Mouse (Mus musculus) kidney, embryonic 16.5 days (tissue): Measurements from ENCODE around the gene Cars2. TPM values are rescaled to one million over a fixed set of nuclear protein-coding genes. Genes with fewer than 3 reads are reported as not detected.
"Not testable (repeated sequence)": the region's sequence is repeated elsewhere in the genome, so short reads cannot be mapped to it uniquely, and the experiment has no call there.

Source experiments
- ATAC-seq: fragments of 200-750 bp; cut with Nextera tagmentation; 2 replicates; pipeline ENCODE4 v1.8.0; 2017; ENCODE audit warnings: moderate TSS enrichment; ENCODE audit not compliant: low FRiP score, low TSS enrichment
- H3K27ac ChIP-seq: fragments of 300-500 bp; sonication (generic); 2 replicates; pipeline ENCODE4 v1.5.1; 2014; ENCODE audit warnings: low read length
- H3K27me3 ChIP-seq: fragments of 300-500 bp; sonication (generic); 2 replicates; pipeline ENCODE4 v1.6.1; 2014; ENCODE audit warnings: low read length, control low read depth, mixed read lengths; ENCODE audit not compliant: insufficient read depth
- H3K36me3 ChIP-seq: fragments of 300-500 bp; sonication (generic); 2 replicates; pipeline ENCODE4 v1.6.1; 2014; ENCODE audit warnings: low read length, control low read depth, mixed read lengths; ENCODE audit not compliant: insufficient read depth
- H3K4me1 ChIP-seq: fragments of 300-500 bp; sonication (generic); 2 replicates; pipeline ENCODE4 v1.6.1; 2014; ENCODE audit warnings: low read length, control low read depth, mixed read lengths; ENCODE audit not compliant: insufficient read depth
- H3K4me2 ChIP-seq: fragments of 300-500 bp; sonication (generic); replicated peaks from 2 replicates; pipeline ENCODE4 v1.6.1; 2014; ENCODE audit warnings: low read depth, low read length
- H3K4me3 ChIP-seq: fragments of 300-500 bp; sonication (generic); 2 replicates; pipeline ENCODE4 v1.5.1; 2014; ENCODE audit warnings: mild to moderate bottlenecking, low read length
- H3K9ac ChIP-seq: fragments of 300-500 bp; sonication (generic); replicated peaks from 2 replicates; pipeline ENCODE4 v1.6.1; 2014; ENCODE audit warnings: low read length
- H3K9me3 ChIP-seq: fragments of 300-500 bp; sonication (generic); 2 replicates; pipeline ENCODE4 v1.6.1; 2016; ENCODE audit warnings: low read length, control low read depth
- WGBS: fragments of 180-500 bp; shearing (Covaris S2); extraction: QIAGEN DNeasy Blood & Tissue Kit; methylation state at CpG from one replicate; pipeline ENCODE4 v1.1.7; 2014; 5-methylcytosine and 5-hydroxymethylcytosine counted together
- polyA plus RNA-seq: library from polyadenylated mRNA; unstranded; fragments of >200 nt; fragmentation: Nextera tagmentation; extraction: Ambion mirVana; gene quantifications from 2 replicates; pipeline ENCODE4 v1.2.1, GENCODE M21; 2015

Gene Cars2
- polyA plus RNA-seq, 1 experiment from 2014 or later, result 27.0 TPM

- H3K36me3 ChIP-seq, result peaks cover 6% of the 10 kb centered on the region; the same call in 1 of the 2 replicates
- no peaks in the 10 kb centered on the region for H3K9me3 ChIP-seq
- H3K27ac ChIP-seq, result no peak overlapping the region
- 63% methylated on average over 6 of the region's 6 CpGs for WGBS
- no peaks in the 10 kb centered on the region for H3K27me3 ChIP-seq
- no peak overlapping the region for H3K4me2 ChIP-seq
- H3K4me1 ChIP-seq, result peaks cover 17% of the 10 kb centered on the region
- H3K9ac ChIP-seq, result no peak overlapping the region
- H3K4me3 ChIP-seq, result no peak overlapping the region
- ATAC-seq, result no peak
These were observed 21.8 kb upstream of the Cars2 start for GRCm38 (mm10) chr8:11572428-11572827.

GRCm38 (mm10) chr8:11571950-11572349 is 21.4 kb upstream of the Cars2 start:
- no peak overlapping the region for H3K4me3 ChIP-seq
- no peak overlapping the region for H3K27ac ChIP-seq
- no peaks in the 10 kb centered on the region for H3K9me3 ChIP-seq
- ATAC-seq, result no peak
- H3K27me3 ChIP-seq, result no peaks in the 10 kb centered on the region
- peaks cover 17% of the 10 kb centered on the region for H3K4me1 ChIP-seq
- no peak overlapping the region for H3K4me2 ChIP-seq
- H3K9ac ChIP-seq, result no peak overlapping the region
- peaks cover 9% of the 10 kb centered on the region; the same call in 1 of the 2 replicates for H3K36me3 ChIP-seq
- WGBS, result 87% methylated on average over 10 of the region's 10 CpGs

- Histone ChIP-seq H3K36me3 (peaks cover 17% of the 10 kb centered on the region; the same call in 1 of the 2 replicates), H3K4me2 (no peak overlapping the region), H3K27me3 (no peaks in the 10 kb centered on the region), H3K27ac (no peak overlapping the region), H3K4me3 (no peak overlapping the region), H3K9ac (no peak overlapping the region), H3K4me1 (peaks cover 8% of the 10 kb centered on the region), H3K9me3 (no peaks in the 10 kb centered on the region)
- no peak for ATAC-seq
- 93% methylated on average over 4 of the region's 4 CpGs for WGBS
These were observed 20.2 kb upstream of the Cars2 start for GRCm38 (mm10) chr8:11570742-11571141.

DNA sequence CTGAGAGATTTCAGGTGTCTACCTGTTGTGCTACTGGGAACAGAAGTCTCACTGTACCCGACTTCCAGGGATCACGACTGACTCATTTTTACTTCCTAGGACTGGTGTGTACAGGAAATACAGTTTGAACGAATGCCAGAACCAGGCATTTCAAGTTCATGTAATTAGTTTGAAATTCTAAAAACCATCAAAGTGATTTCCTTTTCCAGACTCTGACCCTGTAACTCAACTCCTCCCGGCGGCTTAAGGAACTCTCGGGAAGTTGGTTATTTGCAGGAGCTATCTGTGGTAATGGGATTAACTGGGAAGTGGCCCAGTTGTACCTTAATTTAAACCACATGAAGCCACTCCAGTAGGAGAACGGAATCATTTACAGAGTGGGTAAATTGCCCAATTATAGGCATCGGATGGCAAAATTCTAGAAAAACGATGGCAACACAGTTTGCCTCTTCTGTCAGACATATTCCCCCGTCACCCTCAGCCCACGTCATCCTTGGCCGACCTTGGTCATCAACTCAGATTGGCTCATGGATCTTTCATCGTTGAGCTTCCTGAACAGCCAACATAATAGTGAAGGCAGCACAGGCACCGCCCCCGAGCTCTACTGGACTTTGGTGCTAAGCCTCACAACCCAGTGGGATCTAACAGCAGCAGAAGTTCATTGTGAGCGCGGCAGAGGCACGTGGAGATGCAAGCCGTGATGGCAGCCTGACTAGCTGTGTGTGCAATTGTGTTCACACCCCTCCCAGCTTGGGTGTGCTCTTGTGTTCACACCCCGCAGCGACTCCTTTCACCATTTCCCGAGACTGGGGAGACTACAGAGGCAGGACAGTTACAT is 18.9 kb upstream of the Cars2 start:
- H3K9ac ChIP-seq, result no peak overlapping the region
- H3K4me1 ChIP-seq, result no peaks in the 10 kb centered on the region
- H3K9me3 ChIP-seq, result no peaks in the 10 kb centered on the region
- H3K4me2 ChIP-seq, result no peak overlapping the region
- WGBS, result 78% methylated on average over 22 of the region's 22 CpGs
- no peaks in the 10 kb centered on the region for H3K27me3 ChIP-seq
- H3K36me3 ChIP-seq, result peaks cover 26% of the 10 kb centered on the region
- no peak overlapping the region for H3K4me3 ChIP-seq
- H3K27ac ChIP-seq, result no peak overlapping the region
- ATAC-seq, result no peak

- WGBS, result 95% methylated on average over 2 of the region's 2 CpGs
These were observed 17.6 kb upstream of the Cars2 start for GRCm38 (mm10) chr8:11568193-11568592.

DNA sequence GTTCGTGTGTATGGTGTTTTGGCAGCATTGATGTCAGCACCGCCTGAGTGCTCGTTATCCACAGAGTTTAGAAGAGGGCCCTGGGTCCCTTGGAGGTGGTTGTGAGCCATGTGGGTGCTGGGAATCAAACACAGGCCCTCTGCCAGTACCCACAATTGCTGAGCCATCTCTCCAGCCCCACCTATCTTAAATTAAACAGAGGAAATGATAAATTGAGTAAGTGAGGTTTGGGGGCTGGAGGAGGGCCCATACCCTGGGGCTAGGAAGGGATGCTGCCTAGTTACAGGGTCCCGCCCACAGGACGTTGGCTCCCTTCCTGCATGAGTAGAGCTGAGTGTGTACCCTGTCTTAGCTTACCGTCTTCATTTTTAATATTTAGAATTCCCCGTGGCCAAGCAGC is 14.1 kb upstream of the Cars2 start:
- no peaks in the 10 kb centered on the region for H3K27me3 ChIP-seq
- H3K27ac ChIP-seq, result no peak overlapping the region
- 89% methylated on average over 7 of the region's 7 CpGs for WGBS
- no peaks in the 10 kb centered on the region for H3K9me3 ChIP-seq
- no peak overlapping the region for H3K4me2 ChIP-seq
- no peak overlapping the region for H3K4me3 ChIP-seq
- no peak overlapping the region for H3K9ac ChIP-seq
- no peak for ATAC-seq
- peaks cover 3% of the 10 kb centered on the region; the same call in 1 of the 2 replicates for H3K4me1 ChIP-seq
- peaks cover 53% of the 10 kb centered on the region for H3K36me3 ChIP-seq

More at GRCm38 (mm10) chr8:11568193-11568592, 17.6 kb upstream of the Cars2 start:
- not testable (repeated sequence) for H3K4me1 ChIP-seq, H3K9me3 ChIP-seq, H3K9ac ChIP-seq, ATAC-seq, H3K4me3 ChIP-seq, H3K4me2 ChIP-seq, H3K27me3 ChIP-seq, H3K27ac ChIP-seq
- H3K36me3 ChIP-seq, result peaks cover 39% of the 10 kb centered on the region

- no peak overlapping the region for H3K4me3 ChIP-seq
- ATAC-seq, result no peak
- no peak overlapping the region for H3K9ac ChIP-seq
- no peaks in the 10 kb centered on the region for H3K27me3 ChIP-seq
- WGBS, result 92% methylated on average over 5 of the region's 5 CpGs
- H3K27ac ChIP-seq, result no peak overlapping the region
- no peaks in the 10 kb centered on the region for H3K9me3 ChIP-seq
- no peak overlapping the region for H3K4me2 ChIP-seq
- H3K4me1 ChIP-seq, result peaks cover 8% of the 10 kb centered on the region
- peaks cover 53% of the 10 kb centered on the region for H3K36me3 ChIP-seq
These were observed 13.7 kb upstream of the Cars2 start for GRCm38 (mm10) chr8:11564236-11564635.

GRCm38 (mm10) chr8:11560220-11560619 is 9.6 kb upstream of the Cars2 start:
- WGBS, result 65% methylated on average over 9 of the region's 9 CpGs
- Histone ChIP-seq H3K27me3 (no peaks in the 10 kb centered on the region), H3K27ac (no peak overlapping the region), H3K9me3 (no peaks in the 10 kb centered on the region), H3K4me1 (peaks cover 14% of the 10 kb centered on the region), H3K4me2 (no peak overlapping the region), H3K4me3 (no peak overlapping the region), H3K9ac (no peak overlapping the region), H3K36me3 (peaks cover 32% of the 10 kb centered on the region)
- no peak for ATAC-seq

GRCm38 (mm10) chr8:11559511-11559910 is 8.9 kb upstream of the Cars2 start:
- H3K27ac ChIP-seq, result no peak overlapping the region
- no peaks in the 10 kb centered on the region for H3K9me3 ChIP-seq
- H3K36me3 ChIP-seq, result peaks cover 27% of the 10 kb centered on the region
- WGBS, result 58% methylated on average over 3 of the region's 3 CpGs
- no peak overlapping the region for H3K9ac ChIP-seq
- no peak overlapping the region for H3K4me3 ChIP-seq
- peak overlapping the region; percentile 71 for H3K4me2 ChIP-seq
- peaks cover 16% of the 10 kb centered on the region for H3K4me1 ChIP-seq
- no peaks in the 10 kb centered on the region for H3K27me3 ChIP-seq
- no peak for ATAC-seq
